In the genomic region with DNA sequence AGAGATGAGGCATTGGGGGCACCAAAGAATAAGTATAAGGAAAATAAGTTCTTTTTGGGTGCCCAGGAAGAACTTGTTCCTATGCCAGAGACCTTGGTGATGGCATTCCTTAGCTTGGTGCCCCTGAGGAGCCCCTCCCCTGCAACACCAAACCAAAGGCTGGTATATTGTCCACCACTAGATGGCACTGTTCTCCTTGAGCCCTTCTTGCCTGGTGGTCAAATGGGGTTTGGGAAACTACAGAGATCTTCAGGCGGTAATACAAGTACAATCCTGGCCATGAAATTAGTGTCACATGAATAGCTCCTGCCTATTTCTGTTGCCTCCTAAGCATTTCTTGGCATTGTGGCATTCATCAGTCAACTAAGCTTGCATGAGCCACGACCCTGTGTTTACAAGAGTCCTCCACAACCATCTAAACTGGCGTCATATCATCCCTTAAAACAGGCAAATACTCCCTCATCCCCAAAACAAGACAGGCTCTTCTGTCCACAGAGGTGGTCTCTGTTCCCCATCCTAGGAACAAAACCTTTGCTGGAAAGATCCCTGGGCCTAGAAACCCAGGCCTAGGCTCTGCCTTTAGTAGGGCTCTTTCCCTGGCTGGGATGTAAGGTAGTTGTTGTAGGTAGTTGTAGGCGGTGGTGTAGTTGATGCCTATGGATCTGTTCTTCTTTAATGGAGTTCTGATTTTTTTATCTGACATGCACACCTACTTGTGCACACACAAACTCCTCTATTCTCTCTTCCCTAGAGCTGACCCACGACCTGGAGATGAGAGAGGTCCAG, we compare ENCODE assay signal across 9 mouse cellular contexts. TPM values are rescaled to one million over a fixed set of nuclear protein-coding genes. Genes with fewer than 3 reads are reported as not detected.
DNase-seq lines count a peak whose midpoint lies in the region; TF ChIP-seq lines count a peak whose summit lies in the region.
"Had no signal": no experiment of that assay in that cellular context is flagged by ENCODE, and none has a peak within 500 bp of the region (broad histone marks: within the 10 kb centered on the region; RNA-seq: fewer than 3 reads in every experiment).

No protein-coding gene starts in this region.

- 66% methylated on average over 5 of the region's 5 CpGs for WGBS in heart, embryonic 10.5 days

- peak; percentile 48 for TF ChIP-seq CTCF in C2C12 (IDR thresholded peaks at IDR 0.05; ENCODE audit: control insufficient read depth, insufficient read depth, insufficient read length)

- H3K4me3 ChIP-seq in heart, embryonic 10.5 days = no peak overlapping the region
- H3K4me3 ChIP-seq in C2C12 (ENCODE audit: insufficient read depth, poor library complexity, severe bottlenecking) = no peak overlapping the region
- H3K4me3 ChIP-seq: limb, embryonic 15.5 days had no signal

- no peak overlapping the region for H3K27ac ChIP-seq in heart, embryonic 10.5 days
- H3K27ac ChIP-seq: limb, embryonic 15.5 days had no signal

- H3ac ChIP-seq in C2C12 (ENCODE audit: control insufficient read depth, insufficient read length, low read depth) = no peak overlapping the region

- H3K36me3 ChIP-seq in heart, embryonic 10.5 days = no peaks in the 10 kb centered on the region
- H3K36me3 ChIP-seq in C2C12 (ENCODE audit: control insufficient read depth, insufficient read depth) = no peaks in the 10 kb centered on the region
- H3K36me3 ChIP-seq: limb, embryonic 15.5 days had no signal

- peaks cover 19% of the 10 kb centered on the region for H3K27me3 ChIP-seq in heart, embryonic 10.5 days (ENCODE audit: insufficient read depth, poor library complexity, severe bottlenecking)
- H3K27me3 ChIP-seq in C2C12 (ENCODE audit: control insufficient read depth, insufficient read depth, insufficient read length) = peaks cover 4% of the 10 kb centered on the region

- H3K4me1 ChIP-seq in heart, embryonic 10.5 days = peaks cover 26% of the 10 kb centered on the region

- H3K79me3 ChIP-seq in C2C12 (ENCODE audit: low read depth) = no peaks in the 10 kb centered on the region

- no peaks in the 10 kb centered on the region for H3K9me3 ChIP-seq in heart, embryonic 10.5 days
- H3K9me3 ChIP-seq: limb, embryonic 15.5 days had no signal

- DNase-seq in heart, adult 18-20 months = peak; percentile 70 to 83
- no peak for DNase-seq in heart, embryonic 10.5 days (ENCODE audit: low spot score)
- DNase-seq in adrenal gland, postnatal 25 days = peak; percentile 42
- peak; percentile 77 for DNase-seq in embryo, embryonic 9.5 days (ENCODE audit: extremely low spot score)
- peak; percentile 81 for DNase-seq in kidney, postnatal 14 days
- peak; percentile 79 for DNase-seq in lung, postnatal 14 days
- DNase-seq in spleen, postnatal 4 days (ENCODE audit: low spot score in 2 of 2) = peak; percentile 66 to 80

- no peaks in the 10 kb centered on the region for H3K79me2 ChIP-seq in C2C12 (ENCODE audit: control insufficient read depth, insufficient read depth)

TF ChIP-seq in C2C12, 6 proteins besides CTCF, POLR2A, EP300 and RAD21:
- TF ChIP-seq MAX (IDR thresholded peaks at IDR 0.05) (no peak), MYOD1 (IDR thresholded peaks at IDR 0.05; ENCODE audit: control insufficient read depth, insufficient read length, low read depth) (no peak), FOSL1 (IDR thresholded peaks at IDR 0.05; ENCODE audit: insufficient read depth, low read length, poor library complexity, severe bottlenecking) (no peak), CEBPB (IDR thresholded peaks at IDR 0.05; ENCODE audit: low read depth) (no peak), USF1 (IDR thresholded peaks at IDR 0.05; ENCODE audit: low read depth) (no peak), MYOG (IDR thresholded peaks at IDR 0.05; ENCODE audit: control insufficient read depth, extremely low read depth, insufficient read length) (no peak)

RNA-seq across cellular contexts. Expression of gene Cluh, which starts 14.6 kb away (rescaled TPM):
- 100 to 1,000 TPM; 209 to 234 TPM for total RNA-seq in heart, adult 18-20 months (2021)
- polyA plus RNA-seq in heart, embryonic 10.5 days (2016; fragmentation: Nextera tagmentation; extraction: Ambion mirVana) = 50.2 and 68.6 TPM in 2 replicates
- polyA plus RNA-seq in C2C12 (2012; fragmentation: generic; extraction: Trizol) = 61.1 TPM
- total RNA-seq in adrenal gland, postnatal 25 days (2021) = 191 and 212 TPM in 2 replicates

RNA-seq across cellular contexts. Expression of gene Ccdc92b, which starts 15.3 kb away (rescaled TPM):
- total RNA-seq in heart, adult 18-20 months (2021) = under 1 TPM; 0.20 to 0.26 TPM
- 1.6 and 1.7 TPM in 2 replicates for polyA plus RNA-seq in heart, embryonic 10.5 days (2016; fragmentation: Nextera tagmentation; extraction: Ambion mirVana)
- polyA plus RNA-seq in C2C12 (2012; fragmentation: generic; extraction: Trizol) = 0.01 TPM
- total RNA-seq in adrenal gland, postnatal 25 days (2021) = 3.3 and 4.1 TPM in 2 replicates

RNA-seq across cellular contexts. Expression of gene Rap1gap2, which starts 24.0 kb away (rescaled TPM):
- total RNA-seq in heart, adult 18-20 months (2021) = 10 to 100 TPM; 74.4 to 94.6 TPM
- 5.2 and 7.0 TPM in 2 replicates for polyA plus RNA-seq in heart, embryonic 10.5 days (2016; fragmentation: Nextera tagmentation; extraction: Ambion mirVana)
- polyA plus RNA-seq in C2C12 (2012; fragmentation: generic; extraction: Trizol) = 1.4 TPM
- 5.9 and 11.5 TPM in 2 replicates for total RNA-seq in adrenal gland, postnatal 25 days (2021)
